Mouse (Mus musculus) brain, embryonic 18.5 days (tissue): Measurements from ENCODE around the gene Usp36.
"Not testable (repeated sequence)": the region's sequence is repeated elsewhere in the genome, so short reads cannot be mapped to it uniquely, and the experiment has no call there.

ENCODE experiments used
- DNase-seq: peaks from one replicate; pipeline ENCODE4 v3.0.0-alpha.2; 2012; ENCODE audit warnings: low read depth, low spot score

Gene Usp36

GRCm38 (mm10) chr11:118289999-118290889 is at the start of gene Usp36:
TSS of gene Usp36 (minus strand) at chr11:118290244.
- peak; percentile 100 for DNase-seq

DNA sequence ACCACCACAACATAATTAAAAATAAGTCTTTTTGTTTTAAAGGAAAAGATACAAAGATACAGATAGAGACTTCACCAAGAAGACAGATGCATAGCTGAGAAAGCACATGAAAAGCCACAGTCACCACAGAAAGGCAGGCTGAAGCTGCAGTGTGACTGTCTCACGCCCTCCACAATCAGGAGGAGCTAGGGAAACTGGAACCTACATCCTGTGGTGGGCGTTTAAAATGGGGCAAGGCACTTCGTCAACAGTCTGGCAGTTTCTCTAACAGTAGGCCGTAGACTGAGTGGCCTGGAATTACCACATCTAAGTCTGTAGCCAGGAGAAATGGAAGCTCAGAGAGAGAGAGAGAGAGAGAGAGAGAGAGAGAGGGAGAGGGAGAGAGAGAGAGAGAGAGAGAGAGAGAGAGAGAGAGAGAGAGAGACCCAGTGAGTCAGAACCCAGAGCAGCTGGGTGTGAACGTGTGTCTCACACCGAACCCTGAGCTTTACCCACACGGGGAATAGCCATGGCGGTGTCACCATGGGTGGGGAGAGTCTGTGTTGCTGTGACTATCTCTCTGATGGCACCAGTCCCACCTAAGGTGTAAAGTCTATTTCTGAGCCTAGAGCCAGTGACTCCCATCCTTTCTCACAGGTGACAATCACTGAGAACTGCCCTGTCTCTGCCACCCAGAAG is 47.6 kb upstream of the Usp36 start:
- no peak for DNase-seq

DNA sequence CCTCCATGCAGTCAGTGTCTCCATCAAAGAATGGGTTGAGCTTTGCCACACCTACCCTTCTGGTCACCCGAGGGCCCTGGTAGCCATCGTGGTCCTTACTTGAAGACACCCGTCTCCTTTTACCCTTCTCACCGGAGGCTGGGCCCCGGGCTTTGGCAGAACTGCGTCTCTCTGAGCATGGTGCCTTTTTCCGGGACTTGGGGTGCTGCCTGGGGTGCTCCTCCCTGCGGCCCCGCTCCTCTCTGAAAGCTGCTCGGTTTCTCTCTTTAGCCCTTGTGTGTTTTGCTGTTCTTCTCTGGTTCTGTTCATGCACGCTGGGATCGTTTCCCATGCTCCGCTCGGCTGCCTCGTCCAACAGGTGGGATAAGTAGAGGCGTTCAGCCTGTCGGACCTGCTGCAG is 43.4 kb upstream of the Usp36 start:
- no peak for DNase-seq

- no peak for DNase-seq
Observed at GRCm38 (mm10) chr11:118332376-118332775, 42.3 kb upstream of the Usp36 start.

DNA sequence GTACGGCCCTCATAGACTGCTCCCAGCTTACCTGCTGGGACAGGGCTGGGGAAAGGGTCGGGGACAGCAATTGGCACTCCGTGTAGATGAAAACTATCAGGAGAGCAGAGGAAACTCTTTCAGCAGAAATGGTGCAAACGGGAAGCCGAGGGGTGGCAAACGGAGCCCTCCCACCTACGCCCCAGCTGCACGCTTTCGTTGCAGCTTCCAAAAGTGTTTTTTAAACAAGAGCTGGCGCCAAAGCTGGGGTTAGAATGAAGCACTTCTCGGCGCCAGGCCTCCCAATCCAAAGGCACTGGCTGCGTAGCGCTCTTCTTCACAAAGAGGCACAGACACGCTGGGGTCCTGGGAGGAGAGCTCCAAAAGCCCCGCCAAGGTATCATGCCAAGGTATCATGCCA is 40.7 kb upstream of the Usp36 start:
- no peak for DNase-seq

- DNase-seq: no peak
Observed at GRCm38 (mm10) chr11:118330361-118330760, 40.3 kb upstream of the Usp36 start.

DNA sequence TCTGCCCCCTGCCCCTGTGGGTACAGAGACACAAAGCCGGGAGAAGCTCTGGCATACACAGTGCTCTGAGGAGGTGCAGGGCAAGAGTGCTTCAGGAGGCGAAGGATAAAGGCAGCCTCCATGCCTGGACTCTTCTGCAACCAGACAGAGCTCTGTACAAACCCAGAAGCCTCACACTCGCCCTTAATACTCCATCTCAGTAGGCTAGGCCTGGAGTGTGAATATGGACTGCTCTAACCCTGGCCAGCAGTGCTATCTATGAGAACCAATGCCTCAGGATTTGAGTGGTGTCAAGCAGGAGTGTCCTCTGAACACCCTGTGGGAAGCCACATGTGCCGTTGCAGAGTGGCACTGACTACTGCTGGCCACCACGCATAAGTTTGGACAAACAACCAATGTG is 38.9 kb upstream of the Usp36 start:
- DNase-seq: no peak

GRCm38 (mm10) chr11:118328511-118328910 is 38.5 kb upstream of the Usp36 start:
- DNase-seq: no peak

- DNase-seq: peak; percentile 74
Observed at GRCm38 (mm10) chr11:118326991-118327971, 37.2 kb upstream of the Usp36 start.

- no peak for DNase-seq
Observed at GRCm38 (mm10) chr11:118326491-118326890, 36.4 kb upstream of the Usp36 start.

DNA sequence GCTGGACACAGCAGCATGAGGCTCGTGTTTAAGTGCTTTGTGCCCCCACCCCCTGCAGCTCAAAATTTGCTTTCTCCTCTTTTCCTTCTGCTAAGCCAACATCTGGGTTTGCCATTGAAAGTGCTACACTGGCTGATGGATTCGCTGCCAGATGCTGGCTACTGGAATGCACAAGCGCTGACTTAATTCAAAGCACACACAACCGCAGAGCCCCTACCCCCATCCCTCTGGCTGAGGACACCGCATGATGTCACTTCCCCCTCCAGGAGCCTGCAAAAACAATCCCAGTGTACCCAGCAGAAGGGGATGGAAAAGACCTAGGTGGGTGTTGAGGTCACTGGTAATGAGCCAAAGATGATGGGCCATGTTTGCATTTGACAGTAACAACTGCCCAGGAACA is 34.5 kb upstream of the Usp36 start:
- no peak for DNase-seq

- DNase-seq: no peak
Observed at GRCm38 (mm10) chr11:118323974-118324373, 33.9 kb upstream of the Usp36 start.

DNA sequence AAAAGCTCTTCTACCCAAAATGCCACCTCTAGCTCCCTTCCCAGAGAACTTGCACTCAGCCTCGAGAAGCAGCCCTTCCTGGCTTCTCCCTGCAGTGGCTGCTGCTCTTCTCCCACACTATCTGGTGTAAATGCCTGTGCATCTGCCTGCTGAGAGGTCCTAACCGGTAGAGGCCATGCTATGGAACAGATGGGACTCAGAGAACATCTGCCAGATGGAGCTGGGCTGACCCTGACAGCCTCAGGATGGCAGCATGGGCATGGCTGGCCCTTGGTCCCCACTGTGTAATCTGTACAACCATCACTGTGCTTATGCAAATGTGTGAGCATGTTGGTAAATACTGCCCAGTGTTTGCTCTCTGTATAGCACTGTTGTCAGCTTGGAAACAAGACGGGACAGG is 32.6 kb upstream of the Usp36 start:
- DNase-seq: no peak

DNA sequence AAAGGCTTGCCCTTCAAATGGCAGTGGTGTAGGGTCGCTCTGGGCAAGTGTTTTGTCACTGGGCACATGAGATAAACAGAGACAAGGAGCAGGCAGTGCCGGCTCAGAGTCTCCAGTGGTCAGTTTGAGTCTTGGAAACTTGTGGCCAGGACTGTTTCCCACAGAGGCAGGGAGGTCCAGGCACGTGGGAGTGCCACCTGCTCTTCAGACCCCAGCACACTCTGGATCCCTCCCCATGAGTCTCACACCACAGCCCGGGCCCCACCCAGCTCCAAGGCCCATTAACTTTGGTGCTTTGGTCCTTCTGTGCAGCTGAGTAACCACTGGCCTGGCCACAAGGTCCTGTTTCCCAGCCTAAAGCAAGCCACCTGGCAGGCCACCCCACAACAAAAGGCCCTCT is 31.9 kb upstream of the Usp36 start:
- DNase-seq: no peak

GRCm38 (mm10) chr11:118321500-118321899 is 31.5 kb upstream of the Usp36 start:
- no peak for DNase-seq

GRCm38 (mm10) chr11:118318678-118319077 is 28.6 kb upstream of the Usp36 start:
- no peak for DNase-seq

GRCm38 (mm10) chr11:118317129-118317528 is 27.1 kb upstream of the Usp36 start:
- DNase-seq: no peak

DNA sequence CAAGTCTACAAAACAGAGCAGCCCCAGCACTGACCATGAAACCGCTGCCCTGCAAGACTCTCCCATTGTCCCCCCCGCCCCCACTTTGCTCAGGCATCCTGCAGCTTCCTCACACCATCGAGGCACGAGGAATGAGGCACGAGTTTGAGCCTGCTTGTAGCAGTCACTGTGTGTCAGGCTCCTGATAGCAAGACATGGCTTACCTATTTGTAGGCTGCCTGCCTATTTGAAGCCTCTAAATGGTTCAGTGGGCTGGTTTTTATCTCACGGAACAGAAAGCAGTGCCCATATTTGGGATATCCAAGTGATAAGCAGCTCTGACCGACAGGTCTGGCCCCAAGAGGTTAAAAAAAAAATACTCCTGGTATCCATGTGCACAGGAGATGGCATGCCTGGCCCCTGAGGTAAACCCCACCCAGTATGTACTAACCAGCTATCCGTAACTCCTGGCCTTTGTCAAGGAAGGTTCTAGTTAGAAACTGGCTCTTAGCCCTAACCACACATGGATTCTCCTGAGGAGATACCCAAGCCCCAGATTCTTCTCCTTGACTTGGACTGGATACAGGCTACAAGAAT is 26.3 kb upstream of the Usp36 start:
- DNase-seq: no peak

DNA sequence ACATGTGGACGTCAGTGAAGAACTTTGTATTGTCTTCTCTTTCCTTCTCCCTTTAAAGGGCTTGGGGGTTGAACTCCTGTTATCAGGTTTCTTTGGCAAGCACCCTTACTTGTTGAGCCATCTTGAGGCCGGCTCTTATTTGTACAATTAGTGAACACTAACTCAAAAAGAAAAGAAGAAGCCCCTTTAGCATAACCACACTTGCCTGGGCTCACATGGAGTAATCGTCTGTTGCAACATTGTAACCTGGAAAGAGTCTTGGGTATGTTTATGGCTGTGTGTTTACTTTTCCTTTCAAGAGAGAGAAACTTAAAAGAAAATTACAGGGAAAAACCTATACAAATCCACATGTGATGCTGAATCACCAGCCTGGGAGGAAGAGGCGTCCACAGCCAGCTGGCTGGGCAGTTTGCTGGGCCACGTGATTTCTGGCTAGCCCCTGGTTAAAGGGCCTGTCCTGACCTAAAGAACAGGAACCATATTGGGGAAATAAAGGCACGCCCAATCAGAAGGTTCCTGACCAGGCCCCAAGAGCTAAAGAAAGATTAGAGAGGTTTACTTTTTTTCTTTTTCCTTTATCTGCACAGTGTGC is 22.2 kb upstream of the Usp36 start:
- no peak for DNase-seq

DNA sequence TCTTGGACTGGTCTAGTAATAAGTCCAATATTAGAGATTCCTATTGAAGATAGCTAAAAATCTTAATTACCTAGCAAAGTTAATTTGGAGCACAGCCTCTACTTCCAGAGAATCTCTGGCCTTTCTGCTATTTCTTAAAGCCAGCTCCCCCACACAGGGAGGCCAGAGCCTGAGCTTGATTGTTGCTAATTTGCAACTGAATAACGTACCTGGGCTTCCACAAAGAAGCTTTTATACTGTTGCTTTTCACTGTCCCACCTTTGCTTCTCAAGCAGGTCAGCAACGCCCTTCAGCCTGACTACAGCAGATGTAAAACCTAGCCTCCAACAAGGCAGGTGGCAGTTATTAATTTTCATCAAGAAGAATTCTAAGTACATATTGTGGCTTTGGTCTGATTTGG is 17.9 kb upstream of the Usp36 start:
- not testable (repeated sequence) for DNase-seq

DNA sequence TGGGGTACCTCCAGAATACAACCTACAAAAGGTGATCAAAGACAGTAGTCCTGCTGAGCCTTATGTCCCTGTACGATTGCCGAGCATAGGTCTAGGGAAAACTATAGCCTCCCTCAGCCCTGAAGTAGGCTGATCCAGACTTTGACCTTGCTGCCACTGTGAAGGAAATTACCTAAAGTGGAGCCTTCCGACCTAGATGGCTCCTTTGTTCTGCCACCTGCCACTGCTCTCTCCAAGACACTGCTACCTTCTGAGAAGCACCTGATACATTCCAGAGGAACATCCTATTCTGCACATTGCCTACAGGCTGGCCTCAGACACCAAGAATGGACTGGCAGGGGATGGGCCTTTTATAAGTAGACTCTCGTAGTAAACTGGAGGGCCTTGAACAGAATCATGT is 13.9 kb upstream of the Usp36 start:
- DNase-seq: not testable (repeated sequence)
